Mouse (Mus musculus) CH12.LX (cell line): Measurements from ENCODE around the gene Vps26b.

Source experiments
- CTCF ChIP-seq, 2 experiments: IDR thresholded peaks in 1 of 2; conservative IDR thresholded peaks in 1 of 2; 2 replicates each; pipeline ENCODE4 v1.5.1; 2011 to 2012; ENCODE audit warnings: low read depth in 2 of 2, low read length in 2 of 2, improper control_type of control experiment in 1 of 2, inconsistent platforms in 1 of 2, mild to moderate bottlenecking in 1 of 2, moderate library complexity in 1 of 2
- POLR2A ChIP-seq: IDR thresholded peaks from 2 replicates; pipeline ENCODE4 v1.6.1; 2011; ENCODE audit warnings: low read depth, mild to moderate bottlenecking, improper control_type of control experiment, low read length

DNA sequence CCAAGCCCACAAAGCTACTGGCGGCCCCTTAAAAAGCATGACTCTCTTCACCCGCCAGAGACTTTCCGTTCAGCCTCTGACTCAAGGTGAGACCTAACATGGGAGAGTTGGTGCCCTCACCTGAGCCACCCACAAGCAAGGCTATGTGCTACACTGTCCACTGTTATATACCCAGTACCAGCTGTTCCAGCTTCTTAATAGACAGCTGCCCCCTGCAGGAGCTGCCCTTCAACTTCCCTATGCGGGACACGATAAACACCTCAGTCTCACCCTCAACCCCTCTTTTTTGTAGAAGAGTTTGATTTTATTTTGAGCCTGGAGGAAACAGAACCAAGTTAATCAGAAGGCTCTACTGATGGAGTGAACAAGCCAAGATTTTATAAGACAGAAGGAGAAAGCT is 23.0 kb downstream of the Vps26b start:
- TF ChIP-seq CTCF (conservative IDR thresholded peaks at IDR 0.05 in 1 of 2, IDR thresholded peaks at IDR 0.05 in 1 of 2; ENCODE audit: low read depth in 2 of 2, low read length in 2 of 2) (no peak), POLR2A (no peak)
